Mouse (Mus musculus): ENCODE measurements around the gene Ube2r2.

Gene Ube2r2

DNA sequence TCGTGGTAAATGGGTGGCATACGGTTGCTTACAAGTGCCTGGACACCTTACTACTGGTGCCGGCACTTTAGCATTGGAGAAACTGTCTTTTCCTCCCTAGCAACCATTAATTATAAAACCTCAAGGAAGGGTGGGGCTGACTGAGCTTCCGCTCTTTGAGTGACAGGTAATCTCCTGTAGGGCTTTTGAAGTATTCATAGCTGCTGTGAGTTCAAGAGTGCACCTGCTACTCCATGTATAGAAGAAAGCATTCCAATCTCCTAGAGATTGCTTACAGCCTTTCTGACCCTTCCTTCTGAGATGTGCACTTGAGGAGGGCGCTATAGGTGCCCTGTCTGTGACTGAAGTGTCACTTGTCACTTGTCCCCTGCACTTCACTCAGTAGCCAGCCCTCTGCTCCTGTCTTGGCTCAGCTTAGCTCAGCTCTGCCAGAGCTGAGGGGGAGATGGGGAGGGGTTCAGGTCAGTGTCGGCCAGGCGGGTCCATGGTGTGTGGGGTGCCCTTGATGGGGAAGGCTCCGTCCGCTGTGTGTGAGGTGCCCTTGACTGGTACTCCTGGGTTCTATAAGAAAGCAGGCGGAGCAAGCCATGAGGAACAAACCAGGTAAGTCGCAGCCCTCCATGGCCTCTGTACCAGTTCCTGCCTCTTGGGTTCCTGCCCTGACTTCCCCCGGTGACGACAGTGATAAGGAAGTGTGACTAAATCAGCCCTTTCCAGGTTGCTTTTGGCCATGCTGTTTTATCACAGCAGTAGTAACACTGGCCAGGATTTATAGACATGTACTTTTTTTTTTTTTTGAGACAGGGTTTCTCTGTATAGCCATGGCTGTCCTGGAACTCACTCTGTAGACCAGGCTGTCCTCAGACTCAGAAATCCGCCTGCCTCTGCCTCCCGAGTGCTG lies 44.5 kb downstream of the Ube2r2 start:
- no peak for DNase-seq (ENCODE audit: low read depth, low spot score)

DNA sequence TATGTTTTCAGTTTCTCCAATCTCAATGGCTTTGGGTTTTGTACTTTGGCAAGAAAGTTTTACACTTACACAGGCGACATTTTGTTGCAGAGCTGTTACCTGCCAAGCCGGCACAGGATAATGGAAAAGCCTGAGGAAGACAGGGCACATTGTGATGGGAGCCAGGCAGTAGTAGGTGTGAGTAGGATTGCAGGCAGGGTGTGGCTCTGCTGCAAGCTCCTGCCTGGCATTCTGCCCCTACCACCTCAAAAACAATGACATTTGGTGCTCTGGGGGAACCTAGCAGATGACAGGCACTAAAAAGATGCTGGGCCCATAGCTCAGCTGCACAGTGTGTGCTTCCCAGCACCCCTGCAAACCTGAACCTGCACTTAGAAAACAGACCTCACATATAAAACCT lies 54.3 kb downstream of the Ube2r2 start:
- no peak for DNase-seq (ENCODE audit: low read depth, low spot score)

DNA sequence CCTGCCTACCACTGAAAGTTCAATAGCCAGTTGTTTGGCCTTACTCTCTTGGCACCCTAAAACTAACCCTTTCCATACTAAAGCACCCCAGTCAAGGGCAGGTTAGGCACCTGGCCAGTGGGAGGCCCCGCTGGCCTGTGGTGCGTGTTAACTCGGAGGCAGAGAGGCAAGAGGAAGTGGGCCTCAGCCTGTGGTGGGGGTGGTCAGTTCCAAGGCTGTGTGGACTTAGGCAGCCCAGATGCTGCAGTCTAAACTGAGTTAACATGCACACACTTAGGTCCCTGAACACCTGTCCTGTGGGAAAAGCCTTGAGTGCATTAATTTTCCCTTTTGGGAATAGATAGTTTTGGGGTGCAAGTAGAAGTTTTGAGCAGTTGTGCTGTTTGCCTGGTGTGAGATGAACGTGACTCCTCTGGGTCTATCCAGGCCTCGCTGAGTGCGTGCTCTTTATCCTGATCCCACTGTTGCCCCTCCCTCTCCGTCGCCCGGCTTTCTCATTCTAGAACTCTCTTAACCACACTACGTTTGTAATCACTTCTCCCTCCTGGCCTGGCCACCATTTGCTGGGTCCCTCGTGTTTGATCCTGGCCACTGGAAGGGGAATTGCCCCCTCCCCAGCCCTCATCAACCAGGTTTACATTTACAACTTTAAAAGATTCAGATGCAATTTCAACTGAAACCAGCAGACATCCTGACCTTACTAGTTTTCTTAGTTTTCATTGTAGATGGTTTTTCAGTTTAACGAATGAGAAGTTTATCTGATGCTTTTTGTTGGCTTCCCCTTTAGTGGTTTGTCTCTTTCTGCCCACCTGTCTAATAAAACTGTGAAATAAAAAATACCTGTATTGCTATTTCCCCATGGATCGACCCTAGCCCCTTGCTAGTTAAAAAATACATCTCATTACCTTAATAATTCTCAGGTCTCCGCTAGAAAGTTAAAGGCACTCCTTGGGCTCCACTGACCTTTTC lies 57.3 kb downstream of the Ube2r2 start:
- no peak for DNase-seq (ENCODE audit: low read depth, low spot score)

DNA sequence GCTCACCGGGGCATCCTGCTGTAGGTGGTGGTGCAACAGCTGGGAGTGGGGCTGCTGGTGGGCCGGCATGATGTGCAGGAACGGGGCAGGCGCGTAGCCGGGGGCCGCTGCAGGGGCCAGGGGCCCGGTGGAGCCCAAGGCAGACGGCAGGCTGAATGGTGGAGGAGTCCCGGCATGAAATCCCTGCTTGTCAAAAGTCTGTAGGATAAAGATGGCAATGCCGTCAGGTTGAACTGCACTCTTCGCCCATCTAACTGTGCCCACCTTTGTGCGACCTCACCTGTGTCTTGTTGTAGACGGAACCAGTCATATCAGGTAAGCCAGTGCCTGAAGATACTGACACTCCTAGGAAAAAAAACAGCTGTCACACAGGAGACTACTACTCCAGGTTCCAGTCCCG lies 59.8 kb downstream of the Ube2r2 start:
- no peak for DNase-seq (ENCODE audit: low read depth, low spot score)

DNA sequence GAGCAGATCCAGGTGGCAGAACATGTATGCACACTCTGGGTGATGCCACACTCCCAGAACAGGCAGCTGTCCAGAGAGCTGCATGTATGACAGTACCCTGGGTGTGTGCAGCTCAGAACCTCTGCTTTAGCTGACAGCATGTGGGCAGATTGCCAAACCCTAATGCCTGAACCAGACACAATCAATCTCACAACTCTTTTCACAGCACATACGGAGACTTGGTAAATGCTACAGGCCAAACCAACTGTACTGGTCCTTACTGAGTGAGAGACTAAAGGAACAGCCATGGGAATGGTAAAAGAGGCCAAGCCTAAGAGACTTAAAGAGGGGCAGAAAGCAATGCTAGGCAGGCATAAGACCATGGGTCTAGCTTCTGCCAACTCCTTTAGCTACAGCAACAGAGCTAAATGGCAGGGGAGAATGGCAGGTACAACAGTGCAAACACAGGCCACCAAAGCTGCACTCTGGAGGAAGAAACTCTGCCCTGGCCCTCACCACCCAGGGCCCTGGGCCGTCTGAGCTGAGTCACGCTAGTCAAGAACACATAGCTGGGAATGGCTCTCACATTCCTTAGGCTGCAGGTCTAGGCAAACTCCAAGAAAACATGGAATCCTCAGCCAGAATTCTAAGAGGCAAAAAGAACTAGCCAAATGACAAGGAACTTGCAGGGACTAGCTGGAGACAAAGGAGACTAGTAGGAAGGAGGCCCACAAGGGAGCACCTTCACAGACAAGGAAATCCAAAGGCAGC lies 61.5 kb downstream of the Ube2r2 start:
- no peak for DNase-seq (ENCODE audit: low read depth, low spot score)

DNA sequence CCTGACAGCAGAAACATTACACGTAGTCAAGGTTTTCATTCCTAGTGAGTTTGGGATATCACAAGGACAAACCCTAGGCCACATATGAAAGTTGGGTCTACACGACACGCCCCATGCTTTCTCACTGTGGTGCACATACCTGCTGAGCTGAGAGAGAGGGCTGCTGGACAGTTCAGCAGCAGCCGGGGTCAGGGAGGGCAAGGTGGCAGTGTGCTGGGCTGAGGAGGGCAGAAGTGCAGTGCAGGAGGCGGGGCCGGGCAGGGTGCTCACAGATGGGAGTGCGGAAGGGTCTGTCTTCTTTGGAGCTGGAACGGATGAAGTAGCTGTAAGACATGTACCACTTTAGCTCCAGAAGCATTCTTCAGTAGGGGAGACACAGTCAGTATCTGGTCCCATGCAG lies 66.6 kb downstream of the Ube2r2 start:
- no peak for DNase-seq (ENCODE audit: low read depth, low spot score)

DNA sequence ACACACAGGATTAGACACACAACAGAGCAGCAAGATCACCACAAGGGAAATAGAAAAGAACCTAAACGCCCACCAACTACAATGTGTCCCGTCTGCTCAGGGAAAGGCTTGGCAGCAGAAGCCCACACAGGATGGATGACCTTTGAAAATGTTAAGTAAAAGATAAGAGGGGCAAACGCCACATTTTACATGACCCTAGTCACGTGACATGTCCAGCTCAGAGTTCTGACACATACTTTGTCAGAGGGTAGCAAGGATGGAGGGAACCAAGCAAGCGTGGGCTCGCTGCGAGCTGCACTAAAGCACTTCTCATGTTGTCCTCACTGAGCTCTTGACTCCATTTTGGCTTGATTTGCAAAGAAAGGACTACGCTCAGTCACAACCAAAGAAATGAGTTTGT lies 70.2 kb downstream of the Ube2r2 start:
- no peak for DNase-seq (ENCODE audit: low read depth, low spot score)

DNA sequence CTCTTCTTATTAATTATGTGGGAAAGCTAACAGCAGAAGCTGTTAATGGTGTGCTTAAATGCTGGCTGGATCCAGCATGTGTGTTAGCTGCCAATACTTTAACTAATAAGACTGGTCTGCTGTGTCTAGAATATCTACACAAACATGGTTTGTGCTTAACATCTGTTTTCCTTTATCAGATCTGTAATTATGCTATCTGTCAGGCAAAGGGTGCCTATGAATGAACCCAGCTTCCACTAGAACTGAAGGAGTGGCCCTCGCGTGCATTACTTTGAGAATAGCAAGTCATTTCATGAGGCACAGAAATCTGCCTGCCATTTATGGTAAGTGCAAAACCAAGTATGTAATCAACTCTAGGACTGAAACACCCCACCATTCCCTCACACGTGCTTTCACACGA lies 72.5 kb downstream of the Ube2r2 start:
- no peak for DNase-seq (ENCODE audit: low read depth, low spot score)

DNA sequence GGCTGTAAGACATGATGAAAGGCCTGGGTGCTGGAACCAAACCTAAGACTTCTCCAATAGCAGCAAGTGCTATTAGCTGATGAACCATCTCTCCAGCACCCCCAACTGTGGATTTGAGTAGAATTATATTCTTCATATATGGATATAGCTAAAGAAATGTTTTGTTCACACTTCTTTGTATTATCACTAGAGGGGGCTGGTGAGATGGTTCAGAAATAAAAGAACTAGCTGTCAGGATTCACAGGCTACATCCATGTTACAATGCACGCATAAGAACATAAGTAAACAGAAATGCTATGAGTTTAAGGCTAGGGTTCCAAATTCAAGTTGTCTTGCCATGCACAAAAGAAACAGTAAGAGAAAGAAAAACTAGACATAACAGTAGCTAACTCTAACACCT lies 89.9 kb downstream of the Ube2r2 start:
- DNase-seq (ENCODE audit: low read depth, low spot score) = no peak

DNA sequence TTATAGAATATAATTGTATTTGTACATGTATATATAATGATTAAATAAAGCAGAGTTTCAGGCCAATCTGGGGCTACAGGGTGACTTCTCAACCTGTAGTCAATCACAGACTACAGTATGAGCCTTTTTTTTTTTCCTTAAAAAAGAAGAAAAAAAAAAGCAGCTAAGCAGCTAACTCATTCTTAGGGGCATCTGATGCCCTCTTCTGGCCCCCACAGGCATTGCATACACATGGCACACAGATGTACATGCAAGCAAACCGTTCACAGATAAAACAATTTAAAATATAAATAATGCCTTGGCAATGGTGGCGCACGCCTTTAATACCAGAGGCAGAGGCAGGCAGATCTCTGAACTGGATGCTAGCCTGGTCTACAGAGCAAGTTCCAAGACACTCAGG lies 90.8 kb downstream of the Ube2r2 start:
- peak; percentile 59 for DNase-seq (ENCODE audit: low read depth, low spot score)

DNA sequence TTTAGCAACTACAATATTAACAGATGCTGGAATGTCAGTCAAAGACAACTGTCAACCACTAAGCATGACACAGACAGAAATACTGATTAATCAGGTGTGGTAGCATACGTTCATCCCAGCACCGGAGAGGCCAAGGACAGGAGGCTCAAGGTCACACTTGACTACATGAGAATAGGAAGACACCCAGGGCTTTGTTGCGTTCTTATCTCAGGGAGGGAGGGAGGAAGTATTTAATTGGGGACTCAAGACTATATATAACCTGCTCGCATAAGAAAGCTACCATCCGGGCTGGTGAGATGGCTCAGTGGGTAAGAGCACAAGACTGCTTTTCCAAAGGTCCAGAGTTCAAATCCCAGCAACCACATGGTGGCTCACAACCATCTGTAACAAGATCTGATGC lies 100.1 kb downstream of the Ube2r2 start:
- DNase-seq (ENCODE audit: low read depth, low spot score) = peak; percentile 64

DNA sequence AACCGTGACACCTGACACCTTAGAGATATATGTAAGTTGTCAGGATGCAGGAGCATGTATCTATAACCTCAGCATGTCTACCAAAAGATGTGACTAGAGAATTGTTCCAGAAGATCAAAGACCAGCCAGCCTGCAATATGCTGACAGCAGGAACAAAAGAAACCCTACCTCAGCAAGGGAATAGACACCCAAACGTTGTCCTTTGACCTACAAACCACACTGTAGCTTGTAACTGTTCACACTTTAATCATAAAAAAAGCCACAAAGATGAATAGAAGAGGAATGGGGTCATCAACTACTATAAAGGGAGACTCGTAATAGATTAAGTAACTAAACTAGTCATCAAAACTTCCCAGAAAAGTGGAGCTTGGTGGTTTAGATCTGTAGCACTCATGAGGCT lies 105.4 kb downstream of the Ube2r2 start:
- DNase-seq (ENCODE audit: low read depth, low spot score) = no peak
